Mouse (Mus musculus): Measurements from ENCODE around the gene Abcf3. TPM values are rescaled to one million over a fixed set of nuclear protein-coding genes. Genes with fewer than 3 reads are reported as not detected.
A peak's percentile ranks its signal among the peaks of the same experiment; 100 is the strongest.

The Abcf3 gene
- polyA plus RNA-seq, 1 experiment from 2014 or later = 79.1 TPM

DNA sequence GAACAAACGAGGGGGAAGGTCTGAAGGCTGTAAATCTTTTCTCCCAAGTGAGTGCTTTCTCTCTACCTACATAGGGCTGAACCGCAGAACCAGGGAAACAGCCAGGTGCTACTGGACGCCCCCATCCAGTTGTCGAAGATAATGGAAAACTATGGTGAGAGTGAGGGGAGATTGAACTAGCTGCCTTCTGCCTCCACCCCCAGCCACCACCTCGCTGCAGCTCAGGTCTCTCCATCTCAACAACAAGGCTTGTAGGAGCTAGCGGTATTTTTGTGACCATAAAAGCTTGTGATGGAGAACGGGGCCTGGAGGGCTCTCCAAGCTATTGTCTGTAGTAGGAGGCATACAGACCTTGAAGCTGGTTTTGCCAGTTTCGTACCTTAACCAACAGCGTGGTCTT is 784 bp downstream of the Abcf3 start:
- Histone ChIP-seq H3K9ac (peak overlapping the region; percentile 86), H3K4me1 (peaks cover 15% of the 10 kb centered on the region), H3K36me3 (peaks cover 62% of the 10 kb centered on the region), H3K27ac (no peak overlapping the region), H3K4me2 (replicated peaks) (peak overlapping the region; percentile 78), H3K9me3 (no peaks in the 10 kb centered on the region), H3K27me3 (no peaks in the 10 kb centered on the region), H3K4me3 (peak overlapping the region; percentile 81)
- no peak for ATAC-seq (ENCODE audit: insufficient number of reproducible peaks, insufficient read depth, low FRiP score, low TSS enrichment)
- WGBS = 55% methylated on average over 9 of the region's 9 CpGs

DNA sequence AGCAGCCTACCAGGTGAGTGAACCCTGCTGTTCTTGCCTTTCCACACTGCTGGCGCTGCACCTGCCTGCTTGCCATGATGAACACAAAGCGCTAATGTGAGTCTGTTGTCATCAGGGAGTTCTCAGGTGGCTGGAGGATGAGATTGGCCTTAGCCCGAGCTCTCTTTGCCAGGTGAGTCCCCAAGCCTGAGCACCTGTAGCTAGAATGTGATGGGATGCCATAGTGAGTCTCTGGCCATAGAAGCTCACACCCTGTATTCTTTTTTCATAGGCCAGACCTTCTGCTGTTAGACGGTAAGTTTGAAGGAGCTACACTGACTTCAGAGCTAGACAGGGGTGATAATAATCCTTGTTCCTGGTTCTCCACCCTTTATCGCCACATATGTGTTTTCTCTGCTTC is 3.3 kb downstream of the Abcf3 start:
- no peak overlapping the region for H3K4me2 ChIP-seq (replicated peaks)
- H3K27ac ChIP-seq = no peak overlapping the region
- H3K4me3 ChIP-seq = no peak overlapping the region
- H3K27me3 ChIP-seq = no peaks in the 10 kb centered on the region
- H3K9me3 ChIP-seq = no peaks in the 10 kb centered on the region
- no peak for ATAC-seq (ENCODE audit: insufficient number of reproducible peaks, insufficient read depth, low FRiP score, low TSS enrichment)
- 92% methylated on average over 5 of the region's 5 CpGs for WGBS
- H3K36me3 ChIP-seq = peaks cover 54% of the 10 kb centered on the region
- H3K4me1 ChIP-seq = peaks cover 15% of the 10 kb centered on the region
- no peak overlapping the region for H3K9ac ChIP-seq

DNA sequence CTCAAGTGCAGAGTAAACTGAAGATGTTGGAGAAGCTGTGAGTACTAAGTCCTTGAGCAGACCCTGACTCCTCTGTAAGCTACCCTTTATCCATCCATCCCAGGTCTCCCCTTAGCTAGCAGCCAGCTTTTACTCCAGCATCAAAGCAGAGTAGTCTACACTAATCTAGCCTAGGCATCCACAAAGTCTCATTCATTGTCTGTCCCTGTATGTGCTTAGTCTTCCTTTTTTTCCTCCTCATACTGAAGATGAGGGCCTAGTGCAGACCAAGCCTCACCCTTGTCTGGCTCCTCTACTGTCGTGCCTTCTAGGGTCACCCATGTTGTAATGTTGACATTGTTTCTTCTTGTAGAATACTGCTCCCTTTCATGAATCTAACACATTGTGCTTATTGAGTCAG is 4.2 kb downstream of the Abcf3 start:
- H3K9me3 ChIP-seq = no peaks in the 10 kb centered on the region
- no peak overlapping the region for H3K4me3 ChIP-seq
- no peaks in the 10 kb centered on the region for H3K27me3 ChIP-seq
- H3K4me2 ChIP-seq (replicated peaks) = no peak overlapping the region
- no peak for ATAC-seq (ENCODE audit: insufficient number of reproducible peaks, insufficient read depth, low FRiP score, low TSS enrichment)
- peaks cover 11% of the 10 kb centered on the region for H3K4me1 ChIP-seq
- H3K9ac ChIP-seq = no peak overlapping the region
- no peak overlapping the region for H3K27ac ChIP-seq
- WGBS = 77% methylated on average over 1 of the region's 1 CpGs
- H3K36me3 ChIP-seq = peaks cover 57% of the 10 kb centered on the region

DNA sequence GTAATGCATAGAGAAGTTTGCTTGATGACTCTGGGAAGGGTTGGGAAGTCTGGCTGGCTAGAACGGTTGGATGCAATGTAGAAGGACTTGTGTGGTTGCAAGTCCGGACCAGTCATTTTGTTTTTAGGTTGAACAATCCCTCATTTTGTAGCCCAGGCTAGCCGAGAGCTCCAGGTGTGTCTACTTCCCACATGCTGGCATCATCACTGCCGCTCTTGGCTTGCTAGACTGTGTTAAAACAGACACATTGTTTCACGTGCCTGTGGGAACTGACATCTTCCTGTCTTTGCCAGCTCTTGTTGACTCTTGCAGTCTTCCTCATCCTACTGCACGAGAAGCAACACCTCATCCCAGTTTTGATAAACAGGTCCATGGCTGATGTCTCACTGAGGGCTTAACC is 6.6 kb downstream of the Abcf3 start:
- Histone ChIP-seq H3K9me3 (no peaks in the 10 kb centered on the region), H3K27me3 (no peaks in the 10 kb centered on the region), H3K4me3 (no peak overlapping the region), H3K27ac (no peak overlapping the region), H3K36me3 (peaks cover 79% of the 10 kb centered on the region), H3K4me1 (no peaks in the 10 kb centered on the region), H3K4me2 (replicated peaks) (no peak overlapping the region), H3K9ac (no peak overlapping the region)
- ATAC-seq (ENCODE audit: insufficient number of reproducible peaks, insufficient read depth, low FRiP score, low TSS enrichment) = no peak
- WGBS = 91% methylated on average over 6 of the region's 6 CpGs

DNA sequence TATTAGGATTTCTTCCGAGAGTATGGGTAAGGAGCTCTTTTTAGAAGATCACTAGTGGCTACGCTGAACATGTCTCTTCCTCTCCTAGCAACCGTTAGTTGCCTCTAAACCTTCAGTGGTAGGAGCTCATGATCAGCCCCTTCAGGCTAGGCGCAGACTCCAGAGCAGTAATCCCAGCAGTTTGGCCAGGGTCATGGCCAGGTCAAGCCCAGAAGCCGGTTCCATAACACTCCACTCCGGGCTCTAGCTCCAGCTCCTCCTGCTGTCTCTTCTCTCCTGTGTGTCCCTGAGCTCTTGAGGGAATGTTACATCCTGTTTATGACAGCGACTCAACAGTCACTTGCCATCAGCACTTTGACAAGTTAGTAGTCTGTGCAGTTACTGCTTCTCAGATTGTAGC is 9.0 kb downstream of the Abcf3 start:
- peaks cover 80% of the 10 kb centered on the region for H3K36me3 ChIP-seq
- 77% methylated on average over 7 of the region's 7 CpGs for WGBS

DNA sequence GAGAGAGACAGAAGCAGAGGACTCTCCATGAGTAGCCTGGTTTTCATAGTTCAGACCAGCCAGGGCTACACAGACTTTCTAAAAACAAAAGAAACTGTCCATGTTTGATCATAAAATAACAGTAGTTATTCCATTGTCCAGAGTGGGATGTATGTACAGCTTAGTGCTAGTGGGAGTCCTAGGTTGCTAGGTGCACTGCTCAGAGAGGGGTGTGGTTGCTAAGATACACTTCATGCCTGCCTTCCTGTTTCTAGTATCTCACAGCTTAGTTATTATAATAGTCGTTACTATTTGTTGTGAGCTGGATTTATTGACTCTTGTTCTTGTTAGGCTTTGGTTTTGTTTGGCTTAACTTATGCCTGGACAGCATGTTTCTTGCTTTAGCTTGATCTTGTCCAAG is 16.7 kb downstream of the Abcf3 start:
- Histone ChIP-seq H3K9ac (no peak overlapping the region), H3K4me3 (no peak overlapping the region), H3K9me3 (no peaks in the 10 kb centered on the region), H3K27me3 (no peaks in the 10 kb centered on the region), H3K4me2 (replicated peaks) (no peak overlapping the region), H3K27ac (no peak overlapping the region), H3K36me3 (peaks cover 33% of the 10 kb centered on the region), H3K4me1 (no peaks in the 10 kb centered on the region)
- ATAC-seq (ENCODE audit: insufficient number of reproducible peaks, insufficient read depth, low FRiP score, low TSS enrichment) = no peak
- WGBS = 95% methylated on average over 1 of the region's 1 CpGs

More for the DNA sequence above, 9.0 kb downstream of the Abcf3 start:
- Histone ChIP-seq H3K4me3 (no peak overlapping the region), H3K27ac (no peak overlapping the region), H3K27me3 (no peaks in the 10 kb centered on the region), H3K4me1 (no peaks in the 10 kb centered on the region), H3K4me2 (replicated peaks) (no peak overlapping the region), H3K9ac (no peak overlapping the region), H3K9me3 (no peaks in the 10 kb centered on the region)
- no peak for ATAC-seq (ENCODE audit: insufficient number of reproducible peaks, insufficient read depth, low FRiP score, low TSS enrichment)

DNA sequence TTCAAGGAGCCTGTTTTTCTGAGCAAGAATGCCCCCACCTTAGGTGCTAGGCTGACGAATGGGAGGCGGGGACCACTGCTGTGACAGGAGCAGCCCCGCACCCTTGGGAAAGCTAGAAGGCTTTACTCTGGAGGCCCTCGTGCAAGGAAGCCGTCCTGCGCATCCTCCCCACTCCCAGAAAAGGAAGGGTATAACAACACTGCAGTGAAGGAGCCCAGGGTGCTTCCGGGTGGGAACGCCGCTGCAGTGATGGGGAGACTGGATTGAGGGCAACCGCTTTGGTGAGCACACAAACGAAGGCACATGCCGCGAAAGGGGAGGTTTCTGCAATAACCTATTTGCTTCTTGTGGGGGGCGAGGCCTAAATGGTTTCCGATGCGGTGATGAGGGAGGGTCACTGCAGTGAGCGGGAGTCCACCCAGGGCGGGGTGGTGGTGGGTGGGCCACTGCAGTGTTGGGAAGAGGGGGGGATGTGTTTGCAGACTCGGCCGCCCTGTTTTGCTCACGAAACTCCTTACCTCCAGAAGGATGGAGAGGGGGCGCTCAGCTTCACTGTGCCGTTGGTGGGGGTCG is 41.1 kb downstream of the Abcf3 start, which contains the start of gene Vwa5b2:
Gene Vwa5b2 (plus strand): TSS at position 106 of the 573 bp plus-strand sequence.
- peak within 1 kb of the TSS; percentile 74 for H3K4me2 ChIP-seq (replicated peaks)
- no peaks in the 10 kb centered on the region for H3K36me3 ChIP-seq
- H3K9me3 ChIP-seq = no peaks in the 10 kb centered on the region
- WGBS = under 1% methylated on average over 24 of the region's 24 CpGs
- ATAC-seq (ENCODE audit: insufficient number of reproducible peaks, insufficient read depth, low FRiP score, low TSS enrichment) = peak; percentile 29; the same call in 1 of the 2 replicates
- peak within 1 kb of the TSS; percentile 43 for H3K4me3 ChIP-seq
- peaks cover 59% of the 10 kb centered on the region for H3K27me3 ChIP-seq
- H3K4me1 ChIP-seq = peaks cover 11% of the 10 kb centered on the region
- H3K9ac ChIP-seq = peak within 1 kb of the TSS; percentile 12
- H3K27ac ChIP-seq = no peak within 1 kb of the TSS

DNA sequence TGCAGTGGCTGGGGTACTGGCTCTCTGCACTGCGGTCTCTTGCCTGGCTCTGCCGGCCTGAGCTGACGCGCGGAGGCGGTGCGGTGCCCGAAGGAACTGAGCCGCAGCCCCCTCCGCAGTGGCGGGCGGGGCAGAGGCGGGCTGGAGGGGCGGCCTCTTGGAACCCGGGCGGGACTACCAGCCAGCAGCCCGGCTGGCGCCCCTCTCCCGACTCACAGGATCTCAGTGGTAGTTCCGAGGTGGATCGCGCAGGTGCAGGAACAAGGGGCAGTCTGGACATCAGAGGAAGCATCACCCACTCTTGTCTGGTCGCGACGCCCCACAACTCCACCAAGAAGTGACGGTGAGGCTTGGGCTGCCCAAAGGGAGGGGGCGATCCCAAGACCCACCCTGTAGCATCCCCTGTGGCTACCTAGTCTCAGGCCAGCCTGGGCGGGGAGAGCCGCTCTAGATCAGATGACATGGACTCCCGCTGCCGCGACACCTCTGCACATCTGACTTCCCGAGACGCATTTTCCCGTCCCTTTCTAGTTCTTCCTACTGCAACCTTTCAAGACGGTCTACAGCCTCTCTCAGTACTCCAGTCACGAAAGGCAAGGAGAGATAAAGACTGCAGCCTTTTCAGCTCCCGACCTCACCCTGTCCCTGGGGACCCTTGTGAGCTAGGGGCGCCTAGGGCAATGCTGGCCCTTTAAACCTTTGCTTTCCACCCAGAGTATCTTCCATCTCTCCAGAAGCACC is 41.7 kb downstream of the Abcf3 start:
- no peak overlapping the region for H3K27ac ChIP-seq
- peaks cover 60% of the 10 kb centered on the region for H3K27me3 ChIP-seq
- peak overlapping the region; percentile 12 for H3K9ac ChIP-seq
- H3K4me2 ChIP-seq (replicated peaks) = peak overlapping the region; percentile 74
- peak overlapping the region; percentile 43 for H3K4me3 ChIP-seq
- WGBS = 1% methylated on average over 35 of the region's 39 CpGs
- no peaks in the 10 kb centered on the region for H3K9me3 ChIP-seq
- H3K4me1 ChIP-seq = peaks cover 11% of the 10 kb centered on the region
- peak; percentile 77; the same call in 1 of the 2 replicates for ATAC-seq (ENCODE audit: insufficient number of reproducible peaks, insufficient read depth, low FRiP score, low TSS enrichment)
- H3K36me3 ChIP-seq = no peaks in the 10 kb centered on the region

DNA sequence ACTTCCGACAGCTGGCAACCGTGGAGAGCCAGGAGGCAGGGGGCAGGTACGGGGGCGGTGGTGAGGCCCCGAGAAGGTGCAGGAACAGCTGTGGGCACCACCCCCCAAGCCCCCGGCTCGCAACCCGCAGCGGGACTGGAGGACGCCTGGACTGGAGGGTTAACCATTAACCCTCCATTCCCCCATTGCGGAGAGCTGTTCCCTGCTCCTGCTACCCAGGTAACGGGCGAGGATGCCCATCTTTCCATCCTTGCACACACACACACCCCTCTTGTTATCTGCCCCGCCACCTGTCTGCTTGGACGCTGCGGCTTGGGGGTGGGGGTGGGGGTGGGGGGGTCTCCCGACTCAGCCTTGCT is 42.3 kb downstream of the Abcf3 start:
- ATAC-seq (ENCODE audit: insufficient number of reproducible peaks, insufficient read depth, low FRiP score, low TSS enrichment) = no peak
- Histone ChIP-seq H3K9me3 (no peaks in the 10 kb centered on the region), H3K4me2 (replicated peaks) (peak overlapping the region; percentile 74), H3K9ac (no peak overlapping the region), H3K27me3 (peaks cover 65% of the 10 kb centered on the region), H3K4me1 (peaks cover 11% of the 10 kb centered on the region), H3K4me3 (peak overlapping the region; percentile 43), H3K27ac (no peak overlapping the region), H3K36me3 (no peaks in the 10 kb centered on the region)
- 3% methylated on average over 17 of the region's 17 CpGs for WGBS

DNA sequence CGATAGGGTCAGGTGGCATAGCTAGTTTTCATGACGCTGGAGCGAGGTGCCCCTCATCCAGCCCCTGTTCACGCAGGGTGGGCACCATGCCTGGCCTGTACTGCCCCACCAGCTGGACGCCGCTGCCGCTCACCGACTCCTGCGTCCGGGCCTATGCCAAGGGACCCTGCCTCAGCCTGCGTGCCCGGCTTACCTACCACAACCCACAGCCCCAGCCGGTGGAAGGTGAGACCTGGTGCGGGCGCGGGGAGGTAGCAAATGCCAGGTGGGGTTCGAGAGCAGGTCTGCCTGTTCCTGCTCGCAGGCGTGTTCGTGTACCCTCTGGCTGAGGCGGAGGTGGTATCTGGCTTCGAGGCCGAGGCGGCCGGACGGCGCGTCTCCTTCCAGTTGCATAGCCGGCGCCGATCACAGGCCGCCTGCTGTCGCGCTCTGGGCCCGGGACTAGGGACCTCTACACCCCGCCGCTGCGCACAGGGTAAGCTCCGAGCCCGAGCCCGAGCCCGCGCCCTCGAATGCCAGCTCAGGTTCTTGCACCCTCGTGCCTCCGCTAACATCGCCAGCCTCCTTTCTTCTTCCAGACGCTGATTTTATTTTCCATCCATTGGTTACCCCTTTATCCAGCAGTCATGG is 42.8 kb downstream of the Abcf3 start:
- peak overlapping the region; percentile 74 for H3K4me2 ChIP-seq (replicated peaks)
- H3K9ac ChIP-seq = no peak overlapping the region
- H3K9me3 ChIP-seq = no peaks in the 10 kb centered on the region
- ATAC-seq (ENCODE audit: insufficient number of reproducible peaks, insufficient read depth, low FRiP score, low TSS enrichment) = no peak
- H3K27me3 ChIP-seq = peaks cover 68% of the 10 kb centered on the region
- no peak overlapping the region for H3K27ac ChIP-seq
- WGBS = 3% methylated on average over 48 of the region's 48 CpGs
- peaks cover 11% of the 10 kb centered on the region for H3K4me1 ChIP-seq
- H3K36me3 ChIP-seq = no peaks in the 10 kb centered on the region
- peak overlapping the region; percentile 43 for H3K4me3 ChIP-seq

DNA sequence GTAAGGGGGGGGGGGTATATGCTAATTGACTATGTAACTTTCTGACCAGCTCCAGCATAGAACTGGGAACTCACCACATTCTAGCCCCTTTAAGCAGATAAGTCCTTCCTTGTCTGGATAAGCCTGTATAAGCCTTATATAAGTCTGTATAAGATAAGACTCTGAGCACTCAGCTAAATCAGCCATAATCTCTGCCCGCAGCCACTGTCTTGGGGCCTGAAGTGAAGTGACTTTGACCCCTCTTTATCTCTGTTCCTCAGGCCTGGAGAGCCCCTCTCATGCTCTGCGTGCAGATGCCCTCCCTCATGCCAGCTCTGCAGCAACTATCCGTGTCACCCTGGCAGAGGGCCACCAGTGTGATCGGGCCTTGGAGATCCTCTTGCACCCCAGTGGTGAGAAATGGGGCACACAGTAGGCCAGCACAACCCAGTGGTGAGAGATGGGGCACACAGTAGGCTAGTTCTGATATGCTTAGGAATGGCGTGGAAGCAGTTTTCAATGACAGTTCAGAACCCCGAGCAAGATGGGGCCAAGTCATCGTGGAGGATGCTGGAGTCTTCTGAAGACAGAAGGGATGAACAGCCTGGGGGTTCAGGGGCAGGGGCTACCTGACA is 46.8 kb downstream of the Abcf3 start:
- Histone ChIP-seq H3K9me3 (no peaks in the 10 kb centered on the region), H3K27ac (no peak overlapping the region), H3K4me2 (replicated peaks) (no peak overlapping the region), H3K27me3 (peaks cover 54% of the 10 kb centered on the region), H3K9ac (no peak overlapping the region), H3K4me1 (peaks cover 9% of the 10 kb centered on the region), H3K4me3 (no peak overlapping the region), H3K36me3 (no peaks in the 10 kb centered on the region)
- ATAC-seq (ENCODE audit: insufficient number of reproducible peaks, insufficient read depth, low FRiP score, low TSS enrichment) = no peak
- 88% methylated on average over 7 of the region's 7 CpGs for WGBS
